Mouse (Mus musculus): ENCODE results near the gene Katnal1.

DNA sequence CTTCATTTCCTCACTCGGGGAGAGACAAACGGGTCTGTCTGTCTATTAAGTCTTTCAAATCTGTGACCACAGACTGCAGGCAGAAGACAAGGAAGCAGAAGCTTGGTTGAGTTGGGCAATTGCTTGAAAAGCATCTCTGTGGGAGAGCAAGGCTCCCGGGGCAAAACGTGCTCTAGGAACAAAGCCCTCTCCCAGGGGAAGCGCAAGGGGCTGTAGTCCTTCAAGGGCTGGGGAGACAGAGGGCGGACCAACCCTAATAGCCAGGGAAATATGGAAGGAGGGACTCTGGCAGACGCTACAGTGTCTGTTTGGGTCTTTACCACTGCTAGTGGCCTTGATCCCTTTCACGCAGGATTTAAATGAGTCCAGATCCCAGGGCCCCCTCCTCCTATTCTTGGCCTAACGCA lies 98.0 kb downstream of the Katnal1 start:
- TF ChIP-seq KAT2A (conservative IDR thresholded peaks at IDR 0.05; ENCODE audit: low read depth, low read length) = no peak
- no peak for TF ChIP-seq EP300 (IDR thresholded peaks at IDR 0.05; ENCODE audit: low read depth in 1 of 2, low read length in 2 of 2)
- TF ChIP-seq POLR2AphosphoS2 (IDR thresholded peaks at IDR 0.05; ENCODE audit: low read length) = no peak
- no peak for TF ChIP-seq RCOR1 (IDR thresholded peaks at IDR 0.05; ENCODE audit: low read depth, low read length)
- TF ChIP-seq POLR2A (IDR thresholded peaks at IDR 0.05; ENCODE audit: control insufficient read depth in 1 of 2, insufficient read depth in 1 of 2, low read depth in 1 of 2, low read length in 2 of 2, poor library complexity in 1 of 2) = no peak
- TF ChIP-seq CTCF (IDR thresholded peaks at IDR 0.05 in 2 of 3, conservative IDR thresholded peaks at IDR 0.05 in 1 of 3; ENCODE audit: control insufficient read depth in 1 of 3, insufficient read depth in 1 of 3, low read depth in 2 of 3, low read length in 3 of 3, poor library complexity in 1 of 3, severe bottlenecking in 1 of 3) = no peak
- no peak for TF ChIP-seq GATA1 (IDR thresholded peaks at IDR 0.05; ENCODE audit: low read depth, low read length)
- TF ChIP-seq MAFK (IDR thresholded peaks at IDR 0.05; ENCODE audit: borderline replicate concordance, low read depth, low read length) = no peak
- TF ChIP-seq ZKSCAN1 (IDR thresholded peaks at IDR 0.05; ENCODE audit: low read depth, low read length) = no peak
- TF ChIP-seq USF1 (IDR thresholded peaks at IDR 0.05; ENCODE audit: low read depth, low read length) = no peak
- no peak for TF ChIP-seq ELF1 (IDR thresholded peaks at IDR 0.05; ENCODE audit: low read depth, low read length)
- no peak for TF ChIP-seq TBP (IDR thresholded peaks at IDR 0.05; ENCODE audit: low read depth, low read length)
- no peak for TF ChIP-seq E2F4 (IDR thresholded peaks at IDR 0.05; ENCODE audit: borderline replicate concordance, low read depth, low read length)
